Mouse (Mus musculus) heart, adult 11 months (tissue): Measurements from ENCODE around the gene 4933414I15Rik.
A peak's percentile ranks its signal among the peaks of the same experiment; 100 is the strongest.

Experiments
- DNase-seq: peaks from one replicate; pipeline ENCODE4 v3.0.0; 2022

The 4933414I15Rik gene

GRCm38 (mm10) chr11:50943506-50943905, at the start of gene 4933414I15Rik:
Gene 4933414I15Rik (minus strand): TSS chr11:50943765.
- peak; percentile 81 for DNase-seq

GRCm38 (mm10) chr11:50981667-50982066, 38.1 kb upstream of the 4933414I15Rik start, which contains the start of gene Olfr1377:
Gene Olfr1377 (plus strand): TSS chr11:50981967.
- DNase-seq = peak; percentile 9

- peak; percentile 66 for DNase-seq
Measured at GRCm38 (mm10) chr11:50977216-50977615, 33.7 kb upstream of the 4933414I15Rik start.

DNA sequence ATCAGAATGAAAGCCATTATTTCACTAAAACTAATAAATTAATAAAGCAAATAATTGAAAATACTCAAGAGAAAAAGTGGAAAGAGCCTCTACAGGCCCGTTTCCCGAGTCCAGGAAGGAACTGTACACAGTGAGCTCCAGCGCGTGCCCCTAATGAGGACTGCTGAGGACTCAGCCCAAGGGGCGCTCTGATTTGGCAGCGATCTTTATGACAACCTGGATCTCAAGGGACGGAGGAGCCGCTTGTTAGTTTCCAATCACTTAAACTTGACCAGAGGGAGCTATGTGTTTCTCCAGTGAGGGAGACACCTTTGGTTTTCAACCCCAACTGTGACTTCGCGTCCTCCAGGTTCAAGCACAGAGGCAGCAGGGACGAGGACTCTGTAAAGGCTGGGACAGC, 22.7 kb upstream of the 4933414I15Rik start, which contains the start of gene Olfr1378:
Gene Olfr1378 (plus strand): TSS at position 301 of the 400 bp plus-strand sequence.
- DNase-seq = peak; percentile 45

GRCm38 (mm10) chr11:50964886-50965285, 21.3 kb upstream of the 4933414I15Rik start:
- DNase-seq = peak; percentile 96

GRCm38 (mm10) chr11:50953665-50954064, 10.1 kb upstream of the 4933414I15Rik start, which contains the start of gene Prop1:
Gene Prop1 (minus strand): TSS chr11:50953765.
- DNase-seq = peak; percentile 82

GRCm38 (mm10) chr11:50952290-50952689, 8.7 kb upstream of the 4933414I15Rik start:
- peak; percentile 44 for DNase-seq

DNA sequence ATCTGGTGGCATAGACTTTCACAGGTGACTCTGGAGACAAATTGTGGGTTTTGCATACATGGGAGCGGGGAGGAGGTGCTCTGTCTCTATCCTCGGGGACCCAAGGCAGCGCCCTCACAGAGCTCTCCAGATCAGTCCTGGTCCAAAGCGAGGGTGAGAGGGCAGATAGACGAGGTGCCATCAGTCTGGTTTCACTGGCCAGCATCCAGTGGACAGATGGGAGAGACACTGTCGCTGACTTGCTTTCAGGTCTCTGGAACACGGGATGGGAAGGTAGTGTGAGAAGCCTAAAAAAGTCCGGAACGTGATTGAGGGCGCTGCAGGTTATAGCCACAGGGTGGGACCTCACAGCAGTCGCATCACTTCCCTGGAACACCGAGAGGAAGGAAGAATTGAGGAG, 1.2 kb downstream of the 4933414I15Rik start:
- DNase-seq = peak; percentile 73

DNA sequence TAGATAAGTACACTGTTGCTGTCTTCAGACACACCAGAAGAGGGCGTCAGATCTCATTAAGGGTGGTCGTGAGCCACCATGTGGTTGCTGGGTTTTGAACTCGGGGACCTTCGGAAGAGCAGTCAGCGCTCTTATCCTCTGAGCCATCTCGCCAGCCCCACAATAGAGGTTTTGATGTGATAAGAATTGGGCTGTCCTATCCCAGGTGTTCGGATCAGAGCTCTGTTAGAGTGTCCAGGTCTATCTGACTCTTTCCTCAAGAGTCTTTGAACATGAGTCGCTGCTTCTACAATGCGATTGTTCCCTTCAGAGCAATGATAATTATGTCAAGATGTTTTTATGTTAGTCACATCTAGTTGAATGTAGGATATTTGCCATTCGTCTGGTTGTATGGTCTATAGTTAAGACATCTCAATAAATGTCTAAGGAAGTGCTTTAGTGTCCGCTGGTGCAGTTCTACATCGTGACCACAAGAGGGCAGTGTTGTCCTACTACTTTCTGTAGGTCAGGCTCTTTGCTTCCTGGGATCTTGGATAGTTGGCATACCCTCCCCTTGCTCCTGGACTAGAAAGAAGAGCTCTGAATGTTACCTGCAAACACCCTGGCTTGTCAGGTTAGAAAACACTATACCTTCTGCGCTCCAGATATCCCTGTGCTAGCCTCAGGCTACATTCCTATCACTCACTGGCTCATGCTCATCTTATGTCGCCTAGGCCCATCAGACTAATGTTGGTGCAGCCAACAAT, 3.8 kb downstream of the 4933414I15Rik start:
- DNase-seq = peak; percentile 87

- peak; percentile 27 for DNase-seq
Measured at GRCm38 (mm10) chr11:50938435-50938834, 5.1 kb downstream of the 4933414I15Rik start.

DNA sequence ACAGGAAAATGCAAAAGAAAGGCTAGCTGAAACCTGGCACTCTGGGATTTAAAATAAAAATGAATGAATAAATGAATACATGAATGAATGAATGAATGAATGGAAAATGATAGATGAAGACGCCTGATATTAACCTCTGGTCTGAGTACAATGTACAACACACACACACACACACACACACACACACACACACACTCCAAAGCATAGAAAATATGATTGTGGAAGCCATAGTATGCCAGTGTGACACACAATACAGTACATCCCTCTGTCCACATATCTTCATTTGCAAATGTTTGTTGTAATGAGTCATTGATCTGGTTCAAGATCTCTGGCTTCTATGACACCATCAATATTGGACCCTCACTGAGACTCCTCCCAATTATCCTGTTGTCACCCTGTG, 11.5 kb downstream of the 4933414I15Rik start:
- DNase-seq = no peak

DNA sequence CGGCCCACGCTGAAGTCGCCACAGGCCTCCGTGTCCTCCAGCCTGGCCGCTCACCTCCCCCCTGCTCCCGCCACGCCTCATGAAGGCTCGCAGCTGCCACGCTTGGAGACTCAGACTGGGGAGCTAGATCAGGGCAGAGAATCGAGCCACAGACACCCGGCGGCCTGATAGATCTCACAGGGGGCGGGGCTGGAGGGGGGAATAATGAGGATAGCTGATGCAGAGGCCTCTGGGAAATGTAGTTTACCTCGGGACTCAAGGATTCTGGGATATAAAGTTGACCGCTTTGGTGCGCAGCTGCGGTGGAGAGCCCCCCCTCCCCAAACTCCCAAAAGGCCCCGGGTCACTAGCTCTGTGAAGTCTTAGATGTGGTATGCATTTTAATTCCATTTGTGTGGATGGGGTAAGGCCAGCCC, 12.1 kb downstream of the 4933414I15Rik start, which contains the start of gene Zfp354b:
Gene Zfp354b (minus strand): TSS at position 183 of the 416 bp plus-strand sequence.
- peak; percentile 99 for DNase-seq

DNA sequence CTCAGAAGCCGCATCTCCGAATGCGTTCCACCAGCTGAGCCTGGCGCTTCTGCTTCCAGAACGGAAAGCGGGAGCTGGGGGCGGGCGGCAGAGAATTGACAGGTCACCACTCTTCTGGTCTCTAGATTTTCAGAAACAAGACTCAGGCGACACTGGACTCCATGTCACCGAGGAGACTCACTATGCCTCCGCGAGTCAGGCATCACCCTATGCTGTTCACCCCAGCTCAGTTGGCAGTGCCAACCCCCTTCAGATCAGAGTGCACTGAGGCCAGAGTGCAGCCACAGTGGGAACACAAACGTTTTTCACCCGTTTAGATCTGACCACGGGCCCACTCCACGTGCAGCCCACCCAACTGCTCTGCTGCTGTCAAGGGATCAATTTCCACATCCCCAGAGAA, 12.5 kb downstream of the 4933414I15Rik start:
- DNase-seq = no peak

- DNase-seq = peak; percentile 88
Measured at GRCm38 (mm10) chr11:50930469-50931014, 13.0 kb downstream of the 4933414I15Rik start.

- peak; percentile 99 for DNase-seq
Measured at GRCm38 (mm10) chr11:50915671-50916320, 27.8 kb downstream of the 4933414I15Rik start, which contains the start of gene Zfp2. Gene Zfp2 (minus strand): TSS chr11:50916165.

DNA sequence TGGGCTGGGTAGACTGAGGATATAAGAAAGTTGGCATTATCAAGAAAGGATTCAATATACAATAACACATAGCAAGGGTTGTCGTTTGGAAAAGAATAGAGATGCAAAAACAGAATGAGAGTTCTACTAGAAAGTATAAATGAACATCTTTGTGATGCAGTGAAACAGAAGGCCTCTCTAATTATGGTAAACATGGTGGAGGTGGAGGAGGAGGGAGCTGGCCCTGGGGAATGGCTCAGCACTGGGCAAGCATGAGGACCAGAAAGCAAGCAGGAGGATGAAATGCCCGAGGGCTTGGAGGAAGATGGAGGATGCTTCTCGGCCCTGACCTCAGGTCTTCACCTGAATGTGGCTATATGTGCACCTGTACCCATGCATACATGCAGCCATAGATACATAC, 29.1 kb downstream of the 4933414I15Rik start:
- peak; percentile 18 for DNase-seq

- DNase-seq = peak; percentile 48
Measured at GRCm38 (mm10) chr11:50913301-50913700, 30.3 kb downstream of the 4933414I15Rik start.

DNA sequence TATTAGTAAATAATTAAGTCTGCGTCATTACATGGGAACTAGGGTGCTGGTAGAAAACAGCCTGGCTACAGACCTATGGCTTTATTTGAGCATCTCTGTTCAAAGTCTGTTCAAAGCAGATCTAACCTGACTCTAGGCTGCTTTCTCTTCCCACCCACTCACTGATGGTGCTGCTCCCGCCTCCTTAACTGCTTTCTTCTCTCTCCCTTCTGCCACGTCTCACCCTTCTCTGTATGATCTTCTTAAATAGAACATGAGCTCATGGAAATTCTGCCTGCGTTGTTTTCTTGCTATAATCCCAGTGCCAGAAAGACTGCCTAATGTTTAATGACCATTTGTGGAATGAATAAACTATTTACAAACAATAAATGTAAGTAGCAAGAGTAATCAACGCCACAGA, 35.4 kb downstream of the 4933414I15Rik start:
- DNase-seq = peak; percentile 9

DNA sequence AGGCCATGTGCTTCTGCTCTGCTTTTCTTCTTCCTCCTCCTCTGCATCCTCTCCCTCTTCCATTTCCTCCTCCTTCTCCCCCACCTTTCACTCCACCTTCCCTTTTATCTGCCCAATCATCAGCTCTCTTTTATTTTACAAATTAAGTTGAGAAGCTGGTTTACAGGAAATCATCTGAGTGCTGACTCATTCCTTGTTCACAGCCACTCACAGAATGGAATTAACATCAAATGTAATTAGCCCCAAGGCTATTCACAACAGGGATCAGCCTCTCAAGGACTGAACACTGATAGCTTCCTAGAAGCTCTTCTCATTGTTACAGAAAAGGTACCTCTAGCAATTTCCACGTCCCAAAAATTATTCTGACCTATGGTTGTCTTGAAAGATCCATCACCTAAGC, 46.2 kb downstream of the 4933414I15Rik start:
- DNase-seq = no peak

DNA sequence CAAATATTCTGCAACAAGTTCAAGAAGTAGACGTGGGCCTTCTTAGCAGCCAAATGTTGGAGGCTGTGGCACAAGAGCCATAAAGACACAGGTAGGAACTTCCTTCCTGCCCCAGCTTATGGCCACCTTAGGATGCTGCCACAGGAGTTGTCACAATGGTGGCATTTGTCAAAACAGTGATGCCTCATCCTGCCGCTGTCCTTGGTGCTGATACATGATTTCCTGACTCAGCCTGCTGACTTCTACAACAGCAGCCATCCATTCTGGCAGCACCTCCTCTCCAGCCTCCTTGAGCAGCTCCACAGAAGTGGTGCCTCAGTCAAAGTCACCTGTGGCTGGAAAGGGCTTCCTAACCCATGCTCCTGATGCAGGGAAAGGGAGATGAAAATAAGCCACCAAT, 51.1 kb downstream of the 4933414I15Rik start:
- DNase-seq = peak; percentile 62
